In the genomic region with DNA sequence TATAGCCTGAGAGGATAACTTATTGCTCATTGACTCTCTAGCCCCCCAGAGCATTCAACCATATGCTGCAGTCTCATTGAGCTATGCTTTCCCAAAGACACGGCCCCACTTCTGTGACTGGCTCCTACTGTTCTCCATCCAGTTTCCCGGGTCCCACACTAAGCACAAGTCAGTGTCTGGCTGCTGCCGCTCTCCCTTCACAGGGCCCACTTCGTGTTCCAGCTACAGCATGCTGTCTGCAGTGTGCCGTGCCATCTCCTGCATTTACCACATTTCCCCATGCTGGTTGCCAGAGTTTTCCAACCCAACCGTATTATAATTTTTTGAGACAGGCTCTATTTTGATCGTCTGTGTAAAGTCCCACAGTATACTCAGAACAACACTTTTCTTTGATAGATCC, we compare ENCODE assay signal across 23 mouse cellular contexts. TPM values are rescaled to one million over a fixed set of nuclear protein-coding genes. Genes with fewer than 3 reads are reported as not detected.
DNase-seq lines count a peak whose midpoint lies in the region; ATAC-seq and TF ChIP-seq lines count a peak whose summit lies in the region.
"Had no signal": no experiment of that assay in that cellular context is flagged by ENCODE, and none has a peak within 500 bp of the region (broad histone marks: within the 10 kb centered on the region; RNA-seq: fewer than 3 reads in every experiment).

No protein-coding gene starts in this region.

- H3K9me3 ChIP-seq in hindbrain, embryonic 14.5 days (ENCODE audit: control insufficient read depth, low read length) = no peaks in the 10 kb centered on the region
- no peaks in the 10 kb centered on the region for H3K9me3 ChIP-seq in hindbrain, embryonic 12.5 days (replicated peaks)
- no peaks in the 10 kb centered on the region for H3K9me3 ChIP-seq in midbrain, postnatal 0 days (ENCODE audit: low read length)
- H3K9me3 ChIP-seq in midbrain, embryonic 10.5 days (replicated peaks) = no peaks in the 10 kb centered on the region
- H3K9me3 ChIP-seq: G1E; limb, embryonic 10.5 days had no signal

- no peaks in the 10 kb centered on the region for H3K36me3 ChIP-seq in hindbrain, embryonic 14.5 days (replicated peaks; ENCODE audit: control insufficient read depth, insufficient read depth)
- no peaks in the 10 kb centered on the region for H3K36me3 ChIP-seq in hindbrain, embryonic 12.5 days
- no peaks in the 10 kb centered on the region for H3K36me3 ChIP-seq in midbrain, postnatal 0 days (ENCODE audit: insufficient read depth, low read length)
- H3K36me3 ChIP-seq in midbrain, embryonic 10.5 days = no peaks in the 10 kb centered on the region
- H3K36me3 ChIP-seq: G1E; limb, embryonic 10.5 days had no signal

- no peak overlapping the region for H3K4me2 ChIP-seq in hindbrain, embryonic 14.5 days (replicated peaks)
- no peak overlapping the region for H3K4me2 ChIP-seq in hindbrain, embryonic 12.5 days (replicated peaks)
- H3K4me2 ChIP-seq in midbrain, postnatal 0 days (ENCODE audit: low read depth, low read length, poor library complexity, severe bottlenecking) = no peak overlapping the region
- H3K4me2 ChIP-seq: liver, embryonic 11.5 days; midbrain, embryonic 11.5 days had no signal

- H3K27me3 ChIP-seq in hindbrain, embryonic 14.5 days (ENCODE audit: control insufficient read depth, insufficient read depth, low read length) = no peaks in the 10 kb centered on the region
- H3K27me3 ChIP-seq in hindbrain, embryonic 12.5 days = no peaks in the 10 kb centered on the region
- H3K27me3 ChIP-seq in midbrain, postnatal 0 days (ENCODE audit: insufficient read depth, low read length) = no peaks in the 10 kb centered on the region
- no peaks in the 10 kb centered on the region for H3K27me3 ChIP-seq in midbrain, embryonic 10.5 days (ENCODE audit: low read depth, poor library complexity, severe bottlenecking)

- DNase-seq in cerebellum, postnatal 10 days = peak; percentile 67 to 78
- no peak for DNase-seq in cerebellum, adult 8-10 months
- no peak for DNase-seq in hindbrain, embryonic 14.5 days (ENCODE audit: low spot score)
- peak; percentile 75 for DNase-seq in midbrain, postnatal 0 days (ENCODE audit: low spot score)
- no peak for DNase-seq in midbrain, embryonic 10.5 days (ENCODE audit: low spot score)
- peak; percentile 67 for DNase-seq in brain, embryonic 18.5 days (ENCODE audit: low read depth, low spot score)
- DNase-seq in gastrocnemius, postnatal 4 days (ENCODE audit: low spot score in 2 of 2) = no peak
- DNase-seq: adrenal gland, postnatal 36 days; heart, postnatal 4 days; kidney, adult 11 months; lung, adult 2 months; lung, postnatal 4 days; thymus, postnatal 36 days had no signal

- no peak for TF ChIP-seq CTCF in midbrain, postnatal 0 days (IDR thresholded peaks at IDR 0.05)

- WGBS in hindbrain, embryonic 14.5 days = 68% methylated on average over 7 of the region's 7 CpGs
- WGBS in hindbrain, embryonic 12.5 days = 80% methylated on average over 7 of the region's 7 CpGs
- 74% methylated on average over 7 of the region's 7 CpGs for WGBS in midbrain, postnatal 0 days
- WGBS in midbrain, embryonic 10.5 days = 86% methylated on average over 7 of the region's 7 CpGs

- H3K27ac ChIP-seq in hindbrain, embryonic 14.5 days = no peak overlapping the region
- no peak overlapping the region for H3K27ac ChIP-seq in hindbrain, embryonic 12.5 days
- H3K27ac ChIP-seq in midbrain, postnatal 0 days (ENCODE audit: low read depth, low read length) = no peak overlapping the region
- no peak overlapping the region for H3K27ac ChIP-seq in midbrain, embryonic 10.5 days (replicated peaks)
- H3K27ac ChIP-seq: kidney, postnatal 0 days; limb, embryonic 10.5 days had no signal

- H3K4me3 ChIP-seq in hindbrain, embryonic 14.5 days (replicated peaks; ENCODE audit: low read length) = no peak overlapping the region
- H3K4me3 ChIP-seq in hindbrain, embryonic 12.5 days = no peak overlapping the region
- H3K4me3 ChIP-seq in midbrain, postnatal 0 days (ENCODE audit: low read depth, low read length) = no peak overlapping the region
- H3K4me3 ChIP-seq in midbrain, embryonic 10.5 days = no peak overlapping the region
- H3K4me3 ChIP-seq: erythroblast, embryonic 14.5 days; limb, embryonic 10.5 days; myocyte had no signal

- H3K4me1 ChIP-seq in hindbrain, embryonic 14.5 days (replicated peaks; ENCODE audit: control insufficient read depth, insufficient read depth, low read length) = no peaks in the 10 kb centered on the region
- no peaks in the 10 kb centered on the region for H3K4me1 ChIP-seq in hindbrain, embryonic 12.5 days
- no peaks in the 10 kb centered on the region for H3K4me1 ChIP-seq in midbrain, postnatal 0 days (ENCODE audit: insufficient read depth, low read length)
- H3K4me1 ChIP-seq in midbrain, embryonic 10.5 days = no peaks in the 10 kb centered on the region
- H3K4me1 ChIP-seq: limb, embryonic 10.5 days had no signal

- ATAC-seq in hindbrain, embryonic 14.5 days (ENCODE audit: low FRiP score) = peak; percentile 79
- no peak for ATAC-seq in hindbrain, embryonic 12.5 days (ENCODE audit: low FRiP score)
- no peak; the same call in 1 of the 2 replicates for ATAC-seq in midbrain, postnatal 0 days (ENCODE audit: low FRiP score)
- ATAC-seq: CD4-positive, CD25-positive, alpha-beta regulatory T cell, adult 4 months had no signal

- no peak overlapping the region for H3K9ac ChIP-seq in hindbrain, embryonic 14.5 days
- no peak overlapping the region for H3K9ac ChIP-seq in hindbrain, embryonic 12.5 days
- no peak overlapping the region for H3K9ac ChIP-seq in midbrain, postnatal 0 days (replicated peaks; ENCODE audit: low read length, poor library complexity, severe bottlenecking)

RNA-seq across cellular contexts. Expression of a gene that starts 14.3 kb away (rescaled TPM):
- polyA plus RNA-seq in hindbrain, embryonic 14.5 days (2014; fragmentation: Nextera tagmentation; extraction: Ambion mirVana) = 24.6 and 33.0 TPM in 2 replicates
- 4.5 and 7.2 TPM in 2 replicates for polyA plus RNA-seq in hindbrain, embryonic 12.5 days (2016; fragmentation: Nextera tagmentation; extraction: Ambion mirVana)
- total RNA-seq in midbrain, postnatal 0 days (2014; rRNA removed) = 62.0 and 64.0 TPM in 2 replicates
- polyA plus RNA-seq in midbrain, postnatal 0 days (2015; fragmentation: Nextera tagmentation; extraction: Ambion mirVana) = 73.1 and 75.2 TPM in 2 replicates
- polyA plus RNA-seq in midbrain, embryonic 10.5 days (2016; fragmentation: Nextera tagmentation; extraction: Ambion mirVana) = 1.5 and 2.0 TPM in 2 replicates
- total RNA-seq in gastrocnemius, postnatal 4 days (2021) = 1 to 10 TPM; 4.5 to 5.3 TPM
- total RNA-seq: common myeloid progenitor, adult 5-6 weeks had no signal
- polyA plus RNA-seq: CD4-positive, CD25-positive, alpha-beta regulatory T cell, adult 4 months; erythroblast, embryonic 14.5 days; G1E had no signal

Comparison
In these comparisons a context has a peak if more than half of its experiments do, and no peak if none do; other contexts are left out.
1. DNase-seq: peak in cerebellum, postnatal 10 days (2 of 2), midbrain, postnatal 0 days (single experiment) and brain, embryonic 18.5 days (single experiment); none in cerebellum, adult 8-10 months (single experiment), hindbrain, embryonic 14.5 days (single experiment), midbrain, embryonic 10.5 days (single experiment) and gastrocnemius, postnatal 4 days (0 of 2).